Mouse (Mus musculus) CH12.LX (cell line): ENCODE measurements at regions not wholly inside any gene's neighbourhood (a gene's known extent, or its start where the extent isn't known, plus 50 kb on each side); places are given as distances from the start of the nearest gene placed in this dataset.

Experiments
- CTCF ChIP-seq, 2 experiments: IDR thresholded peaks in 1 of 2; conservative IDR thresholded peaks in 1 of 2; 2 replicates each; pipeline ENCODE4 v1.5.1; 2011 to 2012; ENCODE audit warnings: low read depth in 2 of 2, low read length in 2 of 2, improper control_type of control experiment in 1 of 2, inconsistent platforms in 1 of 2, mild to moderate bottlenecking in 1 of 2, moderate library complexity in 1 of 2
- POLR2A ChIP-seq: IDR thresholded peaks from 2 replicates; pipeline ENCODE4 v1.6.1; 2011; ENCODE audit warnings: low read depth, mild to moderate bottlenecking, improper control_type of control experiment, low read length
- TBP ChIP-seq: conservative IDR thresholded peaks from 2 replicates; pipeline ENCODE4 v1.6.1; 2011; ENCODE audit warnings: low read depth, low read length, improper control_type of control experiment

GRCm38 (mm10) chr17:67450021-67450420 lies 95.8 kb upstream of the Ptprm start:
- TF ChIP-seq CTCF (conservative IDR thresholded peaks at IDR 0.05 in 1 of 2, IDR thresholded peaks at IDR 0.05 in 1 of 2; ENCODE audit: low read depth in 2 of 2, low read length in 2 of 2) (no peak), TBP (no peak), POLR2A (no peak)
